Mouse (Mus musculus) adrenal gland, postnatal 25 days (tissue): ENCODE data around the gene Adamts18. TPM values are rescaled to one million over a fixed set of nuclear protein-coding genes. Genes with fewer than 3 reads are reported as not detected.

Experiments used
- DNase-seq: peaks from one replicate; pipeline ENCODE4 v3.0.0; 2021; ENCODE audit warnings: mixed read lengths
- total RNA-seq: library from RNA; stranded (reverse); gene quantifications from 2 replicates; pipeline ENCODE4 v1.2.3, GENCODE M21; 2021

The Adamts18 gene
- total RNA-seq, 1 experiment from 2014 or later = not detected

DNA sequence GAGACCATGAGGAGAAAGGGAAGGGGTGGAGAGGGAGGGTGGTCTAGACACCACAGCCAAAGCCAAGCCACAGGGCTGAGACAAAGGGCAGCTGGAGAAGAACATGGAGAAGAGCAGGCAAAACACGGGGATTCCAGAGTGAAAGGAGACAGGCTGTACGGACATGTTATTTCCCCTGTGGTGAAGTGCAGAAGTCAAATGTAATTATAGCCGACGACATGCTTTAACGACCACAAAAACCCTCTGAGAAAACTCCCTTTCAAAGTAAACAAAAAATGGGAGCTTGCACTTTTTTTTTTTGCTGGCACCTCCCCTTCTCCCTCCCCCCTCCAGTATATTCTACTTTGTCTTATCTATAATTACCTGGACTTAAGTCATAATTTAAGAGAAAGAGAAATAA, 92.7 kb downstream of the Adamts18 start:
- no peak for DNase-seq

GRCm38 (mm10) chr8:113753153-113753552, 95.4 kb downstream of the Adamts18 start:
- no peak for DNase-seq

- no peak for DNase-seq
Measured at GRCm38 (mm10) chr8:113752349-113752748, 96.2 kb downstream of the Adamts18 start.

DNA sequence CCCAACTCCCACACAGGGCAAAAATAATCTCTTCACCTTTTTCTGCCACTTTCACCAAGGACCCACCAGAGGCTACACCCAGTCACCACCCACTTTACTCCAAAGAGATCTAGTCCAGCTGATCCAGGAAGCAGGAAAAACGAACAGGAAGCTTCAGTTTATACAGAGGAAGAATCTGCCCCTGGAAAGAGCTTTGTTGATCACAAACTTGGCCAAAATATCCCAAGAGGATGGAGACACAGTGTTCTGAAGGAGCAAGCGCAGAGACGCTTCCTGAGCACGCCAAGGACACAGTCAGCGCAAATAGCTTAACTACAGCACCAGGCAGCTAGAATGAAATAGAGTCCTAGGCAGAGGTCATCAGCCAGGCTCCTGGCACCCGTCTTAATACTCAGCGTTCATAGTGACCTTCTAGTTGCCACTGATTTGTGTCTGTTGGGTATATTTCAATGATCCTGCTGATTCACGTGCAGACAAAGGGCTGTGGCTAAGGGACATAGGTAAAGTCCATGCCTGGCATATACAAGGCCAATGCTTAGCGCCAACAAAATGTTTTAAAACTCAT, 113.0 kb downstream of the Adamts18 start:
- peak; percentile 47 for DNase-seq

GRCm38 (mm10) chr8:113725331-113725730, 123.2 kb downstream of the Adamts18 start:
- DNase-seq = no peak

DNA sequence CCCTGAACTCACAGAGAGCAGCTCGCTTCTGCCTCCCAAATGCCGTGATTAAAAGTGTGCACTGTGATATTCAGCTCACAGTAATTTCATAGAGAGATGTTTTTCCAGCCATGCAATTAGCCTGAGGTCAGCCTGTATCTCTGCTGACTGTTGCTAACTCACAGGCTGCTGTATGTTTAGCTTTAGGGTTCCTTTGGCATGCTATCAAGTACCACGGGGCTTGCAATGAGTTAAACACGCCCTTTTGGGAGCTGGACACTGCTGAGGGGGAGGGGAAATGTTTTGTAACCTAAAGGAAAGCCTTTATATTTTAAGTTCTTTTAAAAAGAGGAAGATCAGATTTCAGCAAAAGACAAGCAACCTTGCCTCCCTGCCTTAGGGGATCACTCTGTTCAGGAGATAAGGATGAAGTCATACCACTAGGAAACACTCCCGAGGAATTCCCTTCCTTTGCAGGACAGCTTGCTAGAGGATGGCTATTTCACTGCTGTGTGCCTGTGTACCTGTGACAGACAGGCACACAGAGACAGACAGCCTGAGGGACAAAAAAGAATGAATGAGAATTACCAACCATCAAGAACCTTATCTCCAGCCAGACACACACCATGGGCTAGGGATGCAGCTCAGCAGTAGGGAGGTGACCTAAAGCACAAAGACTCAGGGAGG, 124.5 kb downstream of the Adamts18 start:
- DNase-seq = no peak

GRCm38 (mm10) chr8:113721459-113721858, 127.1 kb downstream of the Adamts18 start:
- DNase-seq = peak; percentile 29

DNA sequence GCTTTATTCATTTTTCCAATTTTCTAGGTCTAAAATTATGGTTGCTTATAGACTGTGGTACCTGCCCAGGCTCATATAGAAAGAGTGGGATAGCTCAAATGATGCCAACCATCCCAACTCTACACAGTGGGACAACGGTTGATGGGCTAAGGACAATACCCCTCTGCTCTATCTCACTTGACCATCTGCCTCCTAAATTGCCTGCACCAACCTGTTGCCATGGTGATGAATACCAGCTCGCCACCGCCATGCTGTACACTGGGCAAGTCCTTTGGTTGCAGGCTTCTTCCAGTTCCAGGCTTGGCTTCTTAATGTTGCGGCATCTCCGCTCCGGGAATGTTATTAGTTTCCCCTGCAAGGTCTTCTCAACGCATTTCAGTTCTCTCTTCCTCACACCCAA, 143.6 kb downstream of the Adamts18 start:
- DNase-seq = no peak

DNA sequence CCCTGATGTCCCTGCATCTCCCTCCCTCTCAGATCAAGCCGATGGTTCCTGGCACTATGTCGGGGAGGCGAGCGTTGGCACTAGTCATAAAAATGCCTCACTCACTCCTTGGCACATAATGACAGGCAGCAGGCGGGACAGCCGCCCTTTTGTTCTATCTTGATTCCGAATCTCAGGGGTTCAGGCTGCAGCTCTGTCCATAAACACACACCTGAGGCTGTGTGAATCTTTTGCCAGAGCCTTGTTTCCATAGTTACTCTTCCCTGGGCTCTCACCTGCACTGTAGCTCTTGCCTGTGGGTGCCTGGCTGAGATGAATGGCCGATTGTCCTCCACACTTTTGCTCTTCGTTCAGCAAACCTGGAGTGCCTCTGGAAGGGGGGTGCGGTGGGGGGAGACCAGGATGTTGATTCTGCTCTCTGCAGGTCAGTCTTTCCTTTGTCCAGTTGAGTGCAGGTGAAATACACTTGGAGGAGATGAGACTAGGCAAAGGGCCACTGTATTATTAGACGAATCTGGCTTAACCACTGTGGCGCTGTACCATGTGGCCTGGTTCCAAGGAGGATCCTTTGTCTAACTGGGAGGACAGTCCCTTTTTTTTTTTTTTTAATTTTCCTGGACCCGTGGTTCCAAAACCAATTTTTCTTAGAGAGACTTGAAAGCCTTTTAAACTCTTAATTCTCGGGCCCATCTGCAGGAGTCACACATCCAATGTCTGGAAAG, 156.8 kb downstream of the Adamts18 start:
- no peak for DNase-seq

- no peak for DNase-seq
Measured at GRCm38 (mm10) chr8:113688543-113688915, 160.0 kb downstream of the Adamts18 start.

DNA sequence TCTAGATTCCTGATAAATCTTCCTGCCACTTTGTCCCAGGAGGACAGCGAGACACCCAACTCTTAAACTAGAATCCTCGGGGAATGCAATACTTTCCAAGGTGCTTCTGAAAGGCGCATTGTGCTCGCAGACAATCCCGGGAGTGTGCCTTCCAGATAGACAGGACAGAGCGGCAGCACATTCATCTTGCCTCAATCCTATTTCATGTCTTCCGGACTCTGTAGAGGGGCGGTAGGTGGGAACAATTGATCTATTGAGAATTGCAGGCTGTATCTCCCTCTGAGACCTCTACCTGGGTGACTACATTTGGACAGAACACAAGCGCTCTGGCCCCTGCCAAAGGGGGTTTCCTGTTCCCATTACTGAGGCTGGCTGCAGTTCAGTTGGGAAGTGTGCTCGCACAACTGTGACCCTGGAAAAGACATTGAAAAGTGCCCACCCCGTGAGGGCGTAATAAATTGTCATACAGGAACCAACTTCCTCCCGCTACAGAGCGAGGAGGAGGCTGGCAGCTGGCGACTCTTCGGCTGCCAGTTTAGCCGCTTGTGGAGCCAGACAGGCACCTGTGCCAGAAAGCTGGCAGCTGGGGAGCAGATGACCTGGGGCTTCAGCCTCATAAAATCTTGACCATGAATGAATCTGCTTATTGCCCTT, 160.5 kb downstream of the Adamts18 start:
- DNase-seq = peak; percentile 6

DNA sequence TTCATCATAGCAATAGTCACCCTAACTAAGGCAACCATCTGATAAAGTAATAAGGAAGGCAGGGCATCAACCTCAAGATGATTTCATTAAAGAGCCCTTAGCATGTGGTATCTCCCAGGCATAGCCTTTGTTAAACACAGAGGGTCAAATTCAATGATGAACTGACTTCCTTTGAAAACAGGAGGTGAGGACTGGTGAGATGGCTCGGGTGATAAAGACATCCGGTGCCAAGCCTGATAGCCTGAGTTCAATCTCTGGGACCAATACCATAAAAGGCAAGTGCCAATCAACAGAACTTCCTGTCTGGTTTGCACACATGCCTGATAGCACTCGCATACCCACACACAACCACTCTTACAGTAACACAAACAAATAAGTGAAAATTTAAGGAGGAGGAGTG, 169.2 kb downstream of the Adamts18 start:
- DNase-seq = no peak

GRCm38 (mm10) chr8:113676811-113677210, 171.7 kb downstream of the Adamts18 start:
- DNase-seq = no peak

DNA sequence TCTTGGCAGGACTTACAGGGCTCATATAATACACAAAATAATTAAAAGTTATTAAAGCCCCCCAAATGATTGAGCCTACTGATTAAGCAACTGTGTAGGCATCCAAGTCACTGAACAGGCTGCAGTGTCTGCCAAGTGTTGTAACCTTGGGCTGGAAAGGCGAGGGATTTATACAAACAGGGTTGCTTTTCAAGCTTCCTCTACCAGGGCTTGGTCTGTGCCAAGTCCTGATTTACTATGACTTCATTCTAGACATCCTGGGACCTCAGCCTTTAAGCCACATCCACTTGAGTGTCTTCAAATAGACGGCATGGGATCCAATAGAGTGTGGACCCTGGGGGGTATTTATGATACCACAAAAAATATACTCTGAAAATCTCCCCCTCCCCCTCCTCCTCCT, 173.3 kb downstream of the Adamts18 start:
- DNase-seq = peak; percentile 20

- DNase-seq = no peak
Measured at GRCm38 (mm10) chr8:113674611-113675010, 173.9 kb downstream of the Adamts18 start.

- no peak for DNase-seq
Measured at GRCm38 (mm10) chr8:113673300-113673699, 175.2 kb downstream of the Adamts18 start.

DNA sequence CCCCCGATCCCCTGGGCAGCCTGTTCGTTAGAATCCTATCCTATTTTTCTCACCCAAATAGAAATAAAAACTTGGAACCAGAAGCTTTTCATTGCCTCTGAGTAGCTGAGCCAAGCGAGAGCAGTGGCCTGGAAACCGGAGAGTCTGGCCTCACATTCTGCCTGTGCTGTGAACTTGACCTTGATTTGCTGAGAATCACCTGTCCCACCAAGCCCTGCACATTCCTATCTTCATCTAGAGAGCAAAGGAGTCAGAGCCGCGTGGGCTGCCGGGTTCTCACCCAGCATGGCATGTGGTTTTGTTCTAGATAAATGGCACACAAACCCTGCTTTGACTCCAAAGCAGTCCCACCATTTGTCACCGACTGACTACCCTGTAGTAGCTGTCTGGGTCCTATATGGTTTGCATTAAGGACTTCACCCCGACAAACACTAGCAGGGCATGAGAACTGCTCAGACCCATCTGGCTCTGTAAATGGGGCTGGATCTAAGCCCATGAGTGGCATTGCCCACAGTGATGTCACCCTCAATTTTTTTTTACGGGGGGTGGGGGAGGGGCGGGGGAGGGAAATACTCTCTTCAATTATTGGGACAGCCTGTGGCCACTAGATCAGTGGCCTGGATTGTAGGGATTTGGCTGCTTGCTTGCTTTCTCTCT, 175.8 kb downstream of the Adamts18 start:
- no peak for DNase-seq

GRCm38 (mm10) chr8:113669924-113670323, 178.6 kb downstream of the Adamts18 start:
- DNase-seq = no peak

DNA sequence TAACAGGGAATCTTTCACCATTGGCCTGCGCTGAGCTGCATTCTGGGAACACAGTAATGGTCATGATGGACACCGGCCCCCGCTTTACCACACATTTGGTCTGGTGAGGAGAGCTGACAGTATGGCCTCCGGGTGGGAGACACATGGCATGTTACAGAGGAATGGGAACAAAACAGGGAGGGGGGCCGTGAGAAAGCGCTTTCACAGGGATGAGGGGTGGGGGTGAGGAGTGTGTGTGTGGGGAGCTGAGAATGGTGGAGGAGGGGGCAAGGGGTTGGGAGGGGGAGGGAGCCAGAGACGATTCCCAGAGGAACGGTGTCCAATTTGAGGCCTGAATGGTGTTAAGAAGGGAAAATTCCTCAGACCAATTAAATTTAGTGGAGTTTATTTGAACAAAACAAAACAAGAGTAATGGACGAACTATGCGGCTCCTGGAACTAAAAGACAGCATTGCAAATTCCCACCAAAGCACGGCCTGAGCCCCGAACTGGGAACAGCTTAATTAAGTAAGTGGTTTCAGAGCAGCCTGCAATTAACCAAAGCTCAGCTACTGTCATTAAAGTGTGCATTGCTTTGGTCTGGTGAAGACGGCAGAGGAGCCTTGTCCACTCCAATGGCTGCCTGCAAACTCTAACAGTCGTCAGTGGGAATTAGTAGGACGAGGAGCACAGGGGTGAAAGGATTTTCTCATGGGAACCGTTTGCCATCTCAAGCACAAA, 181.7 kb downstream of the Adamts18 start:
- DNase-seq = no peak

DNA sequence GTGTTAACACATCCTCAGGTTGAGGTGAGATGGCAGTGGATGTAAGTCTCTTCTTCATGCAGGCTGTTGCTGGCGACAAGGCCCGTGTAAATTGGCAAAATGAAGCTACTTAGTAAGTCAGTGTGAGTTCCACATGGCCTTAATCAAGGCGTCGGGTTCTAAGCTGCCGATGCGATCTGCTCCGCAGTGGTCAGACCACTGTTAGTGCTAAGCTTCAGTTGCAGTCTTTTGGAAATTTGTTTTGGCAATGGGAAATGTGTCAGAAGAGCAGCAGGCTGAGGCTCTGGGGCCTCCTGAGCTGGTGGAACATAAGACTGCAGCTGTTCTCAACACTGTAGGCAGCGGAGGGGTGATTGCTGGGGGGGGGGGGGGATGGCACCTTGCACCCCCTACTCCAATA, 182.6 kb downstream of the Adamts18 start:
- DNase-seq = no peak

GRCm38 (mm10) chr8:113665036-113665435, 183.5 kb downstream of the Adamts18 start:
- DNase-seq = no peak

- peak; percentile 82 for DNase-seq
Measured at GRCm38 (mm10) chr8:113664544-113664943, 184.0 kb downstream of the Adamts18 start.
